Mouse (Mus musculus) intestine, postnatal 0 days (tissue): ENCODE measurements around the gene Srxn1. TPM values are rescaled to one million over a fixed set of nuclear protein-coding genes. Genes with fewer than 3 reads are reported as not detected.

ENCODE experiments used
- ATAC-seq: fragments of 200-750 bp; cut with Nextera tagmentation; 2 replicates; pipeline ENCODE4 v1.8.0; 2017; ENCODE audit warnings: mild to moderate bottlenecking, moderate TSS enrichment, moderate library complexity
- H3K27ac ChIP-seq: fragments of 300-500 bp; sonication (generic); 2 replicates; pipeline ENCODE4 v1.5.1; 2014; ENCODE audit warnings: mild to moderate bottlenecking, low read depth, low read length, moderate library complexity
- H3K27me3 ChIP-seq: fragments of 300-500 bp; sonication (generic); replicated peaks from 2 replicates; pipeline ENCODE4 v1.6.1; 2014; ENCODE audit warnings: low read length, mixed read lengths; ENCODE audit not compliant: control insufficient read depth, insufficient read depth
- H3K36me3 ChIP-seq: fragments of 300-500 bp; sonication (generic); 2 replicates; pipeline ENCODE4 v1.6.1; 2014; ENCODE audit warnings: mild to moderate bottlenecking, moderate library complexity; ENCODE audit not compliant: control insufficient read depth, insufficient read depth
- H3K4me1 ChIP-seq: fragments of 300-500 bp; sonication (generic); replicated peaks from 2 replicates; pipeline ENCODE4 v1.6.1; 2014; ENCODE audit warnings: antibody characterized with exemption, low read length, mixed read lengths; ENCODE audit not compliant: control insufficient read depth, insufficient read depth
- H3K4me2 ChIP-seq: fragments of 300-500 bp; sonication (generic); replicated peaks from 2 replicates; pipeline ENCODE4 v1.6.1; 2014; ENCODE audit warnings: low read depth, mild to moderate bottlenecking, moderate library complexity
- H3K4me3 ChIP-seq: fragments of 300-500 bp; sonication (generic); 2 replicates; pipeline ENCODE4 v1.5.1; 2014; ENCODE audit warnings: low read depth, low read length
- H3K9ac ChIP-seq: fragments of 300-500 bp; sonication (generic); 2 replicates; pipeline ENCODE4 v1.6.1; 2014; ENCODE audit warnings: mild to moderate bottlenecking, low read depth, low read length
- H3K9me3 ChIP-seq: fragments of 300-500 bp; sonication (generic); 2 replicates; pipeline ENCODE4 v1.6.1; 2016; ENCODE audit warnings: mixed run types; ENCODE audit not compliant: control insufficient read depth
- CTCF ChIP-seq: sonication (generic); IDR thresholded peaks from 2 replicates; pipeline ENCODE4 v1.5.1; 2016; ENCODE audit warnings: low read depth, mild to moderate bottlenecking, control low read depth, antibody characterized with exemption, moderate library complexity
- WGBS: fragments of 180-500 bp; shearing (Covaris S2); extraction: QIAGEN DNeasy Blood & Tissue Kit; methylation state at CpG from one replicate; pipeline ENCODE4 v1.1.7; 2014; 5-methylcytosine and 5-hydroxymethylcytosine counted together
- polyA plus RNA-seq: library from polyadenylated mRNA; unstranded; fragments of >200 nt; fragmentation: Nextera tagmentation; extraction: Ambion mirVana; gene quantifications from 2 replicates; pipeline ENCODE4 v1.2.1, GENCODE M21; 2015

The Srxn1 gene
- polyA plus RNA-seq, 1 experiment from 2014 or later: 104 TPM

GRCm38 (mm10) chr2:152104711-152105317, 502 bp upstream of the Srxn1 start:
- Histone ChIP-seq H3K27me3 (0 out of 2 replicates have a peak, but pooled peaks cover 3% of the 10 kb centered on the region), H3K27ac (peak overlapping the region; percentile 97), H3K4me2 (peak overlapping the region; percentile 78), H3K9me3 (no peaks in the 10 kb centered on the region), H3K9ac (peak overlapping the region; percentile 93; the same call in 1 of the 2 replicates), H3K4me1 (peaks cover 3% of the 10 kb centered on the region), H3K4me3 (peak overlapping the region; percentile 72), H3K36me3 (peaks cover 14% of the 10 kb centered on the region; the same call in 1 of the 2 replicates)
- 12% methylated on average over 17 of the region's 17 CpGs for WGBS
- no peak for TF ChIP-seq CTCF
- peak; percentile 47 for ATAC-seq

- no peak for TF ChIP-seq CTCF
- H3K4me2 ChIP-seq: peak overlapping the region; percentile 78
- H3K27me3 ChIP-seq: 0 out of 2 replicates have a peak, but pooled peaks cover 3% of the 10 kb centered on the region
- no peaks in the 10 kb centered on the region for H3K9me3 ChIP-seq
- peaks cover 17% of the 10 kb centered on the region; the same call in 1 of the 2 replicates for H3K36me3 ChIP-seq
- peak overlapping the region; percentile 97 for H3K27ac ChIP-seq
- ATAC-seq: no peak
- peak overlapping the region; percentile 93 for H3K9ac ChIP-seq
- 68% methylated on average over 3 of the region's 3 CpGs for WGBS
- H3K4me1 ChIP-seq: peaks cover 3% of the 10 kb centered on the region
- peak overlapping the region; percentile 72 for H3K4me3 ChIP-seq
Observed at GRCm38 (mm10) chr2:152106225-152106595, 894 bp downstream of the Srxn1 start.

DNA sequence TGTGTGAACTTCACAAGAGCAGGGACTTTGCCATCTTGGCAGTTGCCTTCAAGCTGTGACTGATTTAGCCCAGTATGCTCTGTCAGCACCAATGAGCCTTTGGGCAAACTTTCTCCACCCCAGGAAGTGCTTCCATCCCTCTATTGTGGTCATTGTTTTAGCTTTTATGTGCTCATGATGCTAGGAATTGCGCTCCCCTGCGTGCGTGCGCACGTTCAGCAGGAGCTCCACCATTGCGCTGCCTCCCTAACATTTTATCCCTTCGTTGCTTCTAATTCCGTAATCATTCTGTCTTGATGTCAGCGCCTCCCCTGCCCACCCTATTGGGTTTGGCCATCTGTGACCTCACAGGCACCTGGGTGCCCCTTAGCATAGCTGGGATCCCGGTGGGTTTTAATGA, 1.3 kb downstream of the Srxn1 start:
- H3K27me3 ChIP-seq: 0 out of 2 replicates have a peak, but pooled peaks cover 3% of the 10 kb centered on the region
- H3K4me1 ChIP-seq: peaks cover 3% of the 10 kb centered on the region
- peak overlapping the region; percentile 78 for H3K4me2 ChIP-seq
- H3K9me3 ChIP-seq: no peaks in the 10 kb centered on the region
- TF ChIP-seq CTCF: no peak
- H3K4me3 ChIP-seq: peak overlapping the region; percentile 72
- ATAC-seq: no peak
- H3K9ac ChIP-seq: no peak overlapping the region
- 96% methylated on average over 10 of the region's 10 CpGs for WGBS
- peaks cover 17% of the 10 kb centered on the region; the same call in 1 of the 2 replicates for H3K36me3 ChIP-seq
- H3K27ac ChIP-seq: peak overlapping the region; percentile 97

DNA sequence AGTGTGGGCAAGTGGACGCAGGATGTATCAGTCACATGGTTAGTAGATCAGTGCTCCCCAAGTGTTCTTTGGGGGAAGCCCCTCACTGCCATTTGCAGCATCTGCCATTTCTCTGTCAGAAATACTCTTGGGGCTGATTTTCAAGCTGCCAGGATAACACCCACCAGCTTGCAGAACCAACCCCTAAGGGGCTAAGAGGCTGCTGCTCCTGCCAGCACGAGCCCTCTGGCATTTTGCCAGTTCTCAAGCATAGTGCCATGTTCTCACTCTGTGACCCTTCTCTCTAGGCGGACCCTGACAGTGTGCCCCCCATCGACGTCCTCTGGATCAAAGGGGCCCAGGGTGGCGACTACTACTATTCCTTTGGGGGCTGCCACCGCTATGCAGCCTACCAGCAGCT, 3.4 kb downstream of the Srxn1 start:
- Histone ChIP-seq H3K4me2 (no peak overlapping the region), H3K4me3 (no peak overlapping the region), H3K27ac (peak overlapping the region; percentile 80), H3K9me3 (no peaks in the 10 kb centered on the region), H3K36me3 (peaks cover 17% of the 10 kb centered on the region; the same call in 1 of the 2 replicates), H3K27me3 (no peaks in the 10 kb centered on the region), H3K4me1 (peaks cover 3% of the 10 kb centered on the region), H3K9ac (no peak overlapping the region)
- 62% methylated on average over 7 of the region's 7 CpGs for WGBS
- TF ChIP-seq CTCF: no peak
- no peak for ATAC-seq

GRCm38 (mm10) chr2:152109386-152109785, 4.1 kb downstream of the Srxn1 start:
- Histone ChIP-seq H3K4me3 (no peak overlapping the region), H3K9ac (no peak overlapping the region), H3K4me2 (no peak overlapping the region), H3K9me3 (no peaks in the 10 kb centered on the region), H3K27ac (peak overlapping the region; percentile 86), H3K4me1 (peaks cover 3% of the 10 kb centered on the region), H3K36me3 (peaks cover 17% of the 10 kb centered on the region; the same call in 1 of the 2 replicates), H3K27me3 (no peaks in the 10 kb centered on the region)
- peak; percentile 64 for ATAC-seq
- WGBS: 37% methylated on average over 5 of the region's 5 CpGs
- no peak for TF ChIP-seq CTCF

DNA sequence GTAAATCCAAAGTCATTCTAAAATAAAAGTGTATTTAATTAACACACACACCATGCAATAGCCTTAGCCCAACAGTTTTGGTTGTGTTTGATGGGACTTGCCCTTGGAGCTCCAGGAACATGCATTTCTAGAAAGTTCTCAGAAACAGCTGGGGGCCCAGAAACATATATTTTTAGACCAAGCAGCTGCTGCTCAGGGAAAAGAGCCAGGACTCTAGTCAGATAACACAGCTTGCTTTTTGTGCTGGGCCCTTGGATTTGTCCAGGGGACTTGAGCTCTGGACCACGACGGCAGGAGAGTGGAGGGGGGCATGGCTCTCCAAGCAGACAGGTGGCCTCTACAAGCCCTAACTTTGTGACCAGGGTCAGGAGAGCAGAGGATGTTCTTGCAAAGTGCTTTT, 6.0 kb downstream of the Srxn1 start:
- 46% methylated on average over 2 of the region's 2 CpGs for WGBS
- no peak overlapping the region for H3K4me3 ChIP-seq
- 0 out of 2 replicates have a peak overlapping the region, but pooled peaks have one; percentile 6 for H3K4me2 ChIP-seq
- ATAC-seq: no peak
- no peak overlapping the region for H3K27ac ChIP-seq
- peaks cover 17% of the 10 kb centered on the region; the same call in 1 of the 2 replicates for H3K36me3 ChIP-seq
- H3K4me1 ChIP-seq: no peaks in the 10 kb centered on the region; the same call in none of the 2 replicates
- TF ChIP-seq CTCF: no peak
- 0 out of 2 replicates have a peak, but pooled peaks cover 5% of the 10 kb centered on the region for H3K27me3 ChIP-seq
- no peak overlapping the region for H3K9ac ChIP-seq
- no peaks in the 10 kb centered on the region for H3K9me3 ChIP-seq
